Mouse (Mus musculus) megakaryocyte-erythroid progenitor cell, adult 5-6 weeks (primary cell): ENCODE results near the gene Fosl2. TPM values are rescaled to one million over a fixed set of nuclear protein-coding genes. Genes with fewer than 3 reads are reported as not detected.

Experiments used
- ATAC-seq: replicated peaks from 2 replicates; pipeline ENCODE4 v1.8.0; 2016; ENCODE audit warnings: mild to moderate bottlenecking, inconsistent platforms; ENCODE audit not compliant: severe bottlenecking, poor library complexity, low FRiP score, low TSS enrichment
- total RNA-seq, 2 experiments: library from RNA; stranded (forward) in 1 of 2; stranded (reverse) in 1 of 2; fragments of 200-1000, 215-1000 nt in 1 of 2; fragments of >200 nt in 1 of 2; fragmentation: Nextera tagmentation in 1 of 2; gene quantifications; 2 replicates each; pipeline ENCODE4 v1.2.3; 2014 to 2017

Gene Fosl2
- 1.2 and 3.4 TPM in 2 replicates for total RNA-seq (2014; fragmentation: Nextera tagmentation)
- 1.8 and 6.8 TPM in 2 replicates for total RNA-seq (2017)

- ATAC-seq, result peak; percentile 88
Observed at GRCm38 (mm10) chr5:32135336-32136206, at the start of gene Fosl2. Gene Fosl2 (plus strand): TSS chr5:32135801.

GRCm38 (mm10) chr5:32085971-32086370 lies 49.6 kb upstream of the Fosl2 start:
- ATAC-seq, result no peak

- no peak for ATAC-seq
Observed at GRCm38 (mm10) chr5:32086526-32087090, 49.0 kb upstream of the Fosl2 start.

- no peak for ATAC-seq
Observed at GRCm38 (mm10) chr5:32089481-32089880, 46.1 kb upstream of the Fosl2 start.

GRCm38 (mm10) chr5:32092281-32092680 lies 43.3 kb upstream of the Fosl2 start:
- no peak for ATAC-seq

GRCm38 (mm10) chr5:32098691-32099090 lies 36.9 kb upstream of the Fosl2 start:
- no peak for ATAC-seq

- ATAC-seq, result no peak
Observed at GRCm38 (mm10) chr5:32102484-32102883, 33.1 kb upstream of the Fosl2 start.

GRCm38 (mm10) chr5:32102971-32103431 lies 32.6 kb upstream of the Fosl2 start:
- ATAC-seq, result no peak

- no peak for ATAC-seq
Observed at GRCm38 (mm10) chr5:32103545-32103944, 32.1 kb upstream of the Fosl2 start.

- 0 out of 2 replicates have a peak, but pooled peaks have one; percentile 9 for ATAC-seq
Observed at GRCm38 (mm10) chr5:32104119-32104990, 31.2 kb upstream of the Fosl2 start.

GRCm38 (mm10) chr5:32106473-32107140 lies 29.0 kb upstream of the Fosl2 start:
- ATAC-seq, result no peak

GRCm38 (mm10) chr5:32110651-32111050 lies 24.9 kb upstream of the Fosl2 start:
- ATAC-seq, result no peak

- 0 out of 2 replicates have a peak, but pooled peaks have one; percentile 19 for ATAC-seq
Observed at GRCm38 (mm10) chr5:32112206-32112916, 23.2 kb upstream of the Fosl2 start.

- ATAC-seq, result no peak
Observed at GRCm38 (mm10) chr5:32120901-32121376, 14.7 kb upstream of the Fosl2 start.

GRCm38 (mm10) chr5:32121936-32122335 lies 13.7 kb upstream of the Fosl2 start:
- no peak for ATAC-seq

- no peak for ATAC-seq
Observed at GRCm38 (mm10) chr5:32122363-32122762, 13.2 kb upstream of the Fosl2 start.

GRCm38 (mm10) chr5:32124957-32125356 lies 10.6 kb upstream of the Fosl2 start:
- ATAC-seq, result no peak

GRCm38 (mm10) chr5:32127226-32127625 lies 8.4 kb upstream of the Fosl2 start:
- no peak for ATAC-seq
